Mouse (Mus musculus) liver (tissue): ENCODE results near the gene Adam19.
A peak's percentile ranks its signal among the peaks of the same experiment; 100 is the strongest.
"Not testable (repeated sequence)": the region's sequence is repeated elsewhere in the genome, so short reads cannot be mapped to it uniquely, and the experiment has no call there.

ENCODE experiments used
- DNase-seq: peaks from one replicate; pipeline ENCODE4 v3.0.0-alpha.2; 2020; ENCODE audit warnings: mixed read lengths

The Adam19 gene

GRCm38 (mm10) chr11:46143342-46143741, 87.5 kb downstream of the Adam19 start:
- DNase-seq: no peak

- no peak for DNase-seq
Measured at GRCm38 (mm10) chr11:46145163-46145875, 89.5 kb downstream of the Adam19 start.

- no peak for DNase-seq
Measured at GRCm38 (mm10) chr11:46146619-46147018, 90.8 kb downstream of the Adam19 start.

DNA sequence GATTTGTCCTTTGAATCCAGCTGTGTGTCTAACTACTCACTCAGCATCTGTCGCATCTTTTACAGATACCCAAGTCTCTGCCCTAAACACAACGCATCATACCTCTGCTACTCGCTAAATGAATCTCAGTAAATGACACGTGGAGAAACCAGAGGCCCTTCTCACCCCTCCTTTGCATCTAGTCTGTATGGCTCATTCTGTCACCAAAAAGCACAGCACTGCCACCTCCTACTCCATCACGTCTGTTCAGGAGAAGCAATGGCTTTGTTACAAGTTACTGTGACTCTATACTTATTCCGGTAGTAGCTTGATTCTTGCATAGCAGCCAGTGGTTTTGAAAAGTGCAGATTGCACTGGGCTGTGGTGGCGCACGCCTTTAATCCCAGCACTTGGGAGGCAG, 101.2 kb downstream of the Adam19 start:
- no peak for DNase-seq

DNA sequence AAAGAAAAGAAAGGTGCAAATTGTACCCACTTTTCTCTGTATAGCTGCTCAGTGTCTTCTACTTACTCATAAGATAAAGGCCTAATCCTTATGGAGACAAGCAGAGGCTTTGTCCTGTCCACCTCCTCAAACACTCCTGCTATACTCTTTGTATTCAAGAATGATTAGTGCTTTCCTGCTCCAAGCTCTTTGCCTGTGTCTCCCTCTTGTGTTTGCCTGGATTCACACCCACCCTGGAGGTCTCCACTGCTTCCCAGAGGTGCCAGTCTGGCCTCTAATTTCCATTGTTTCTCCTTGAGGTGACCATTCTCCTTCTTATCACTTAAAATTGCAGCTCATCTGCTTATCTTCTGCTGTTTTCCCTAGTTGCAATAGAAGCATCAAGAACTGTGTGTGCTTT, 101.7 kb downstream of the Adam19 start:
- no peak for DNase-seq

- peak; percentile 17 for DNase-seq
Measured at GRCm38 (mm10) chr11:46165866-46166585, 110.2 kb downstream of the Adam19 start, which contains the start of gene Nipal4. Nipal4 (minus strand) TSS chr11:46166508.

- no peak for DNase-seq
Measured at GRCm38 (mm10) chr11:46168506-46168905, 112.7 kb downstream of the Adam19 start.

DNA sequence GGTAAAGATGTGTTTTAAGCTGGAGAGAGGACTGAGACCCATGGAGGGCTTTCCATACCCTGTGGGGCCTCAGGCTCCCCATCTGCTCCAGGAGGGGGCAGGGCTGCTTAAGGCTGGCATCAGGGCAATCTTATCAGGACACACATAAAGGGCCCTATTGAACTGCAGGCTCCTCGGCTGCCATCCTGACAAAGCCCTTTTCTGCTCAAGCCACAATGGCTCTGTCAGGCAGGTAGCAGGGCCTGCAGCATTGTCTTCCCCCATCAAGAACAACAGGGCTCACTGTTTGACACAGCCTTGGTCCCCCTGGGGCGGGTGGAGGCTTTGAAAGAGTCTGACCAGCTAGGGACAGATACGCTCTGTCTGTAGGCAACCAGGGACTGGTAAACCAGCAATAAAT, 114.1 kb downstream of the Adam19 start:
- no peak for DNase-seq

DNA sequence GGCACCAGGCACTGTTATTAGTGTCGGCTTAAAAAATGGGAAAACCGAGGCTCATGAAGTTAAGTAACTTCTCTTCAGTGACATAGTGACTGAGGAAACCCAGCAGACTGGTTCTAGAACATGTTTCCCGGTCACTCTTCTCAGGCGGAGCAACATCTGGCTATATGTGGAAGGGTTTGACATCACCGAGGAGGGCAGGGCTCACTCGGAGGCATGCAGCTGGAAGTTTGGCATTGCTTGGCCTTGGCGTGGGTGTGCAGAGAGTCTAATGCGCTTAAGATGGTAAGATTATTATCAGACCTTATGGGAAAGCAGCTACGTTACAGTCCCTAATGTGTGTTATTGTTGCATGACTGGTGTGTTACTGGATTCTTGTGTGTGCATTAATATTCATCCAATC, 116.3 kb downstream of the Adam19 start:
- no peak for DNase-seq

- DNase-seq: no peak
Measured at GRCm38 (mm10) chr11:46176155-46176554, 120.4 kb downstream of the Adam19 start.

GRCm38 (mm10) chr11:46177246-46178043, 121.7 kb downstream of the Adam19 start:
- DNase-seq: no peak

GRCm38 (mm10) chr11:46182031-46182430, 126.2 kb downstream of the Adam19 start:
- not testable (repeated sequence) for DNase-seq

DNA sequence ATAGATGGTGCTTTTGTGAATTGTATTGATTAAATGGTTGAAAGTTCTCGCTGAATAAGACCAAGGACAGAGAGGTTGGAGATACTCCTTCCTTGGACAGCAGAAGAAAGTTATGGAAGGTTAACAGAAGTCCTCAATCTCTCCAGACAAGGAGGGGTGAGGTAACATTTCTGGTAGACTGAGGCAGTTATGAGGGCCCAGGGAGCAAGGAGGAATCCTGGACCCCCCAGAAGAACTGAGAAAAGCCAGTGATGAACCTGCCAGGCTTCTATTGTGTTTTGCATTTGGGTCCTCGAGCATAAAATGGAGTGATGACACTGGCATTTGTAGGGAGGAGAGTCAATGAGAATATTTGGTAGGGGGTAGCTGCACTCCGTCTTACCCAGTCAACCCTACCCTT, 129.2 kb downstream of the Adam19 start:
- DNase-seq: no peak

- DNase-seq: no peak
Measured at GRCm38 (mm10) chr11:46185486-46185885, 129.7 kb downstream of the Adam19 start.

- no peak for DNase-seq
Measured at GRCm38 (mm10) chr11:46188283-46188682, 132.5 kb downstream of the Adam19 start.

DNA sequence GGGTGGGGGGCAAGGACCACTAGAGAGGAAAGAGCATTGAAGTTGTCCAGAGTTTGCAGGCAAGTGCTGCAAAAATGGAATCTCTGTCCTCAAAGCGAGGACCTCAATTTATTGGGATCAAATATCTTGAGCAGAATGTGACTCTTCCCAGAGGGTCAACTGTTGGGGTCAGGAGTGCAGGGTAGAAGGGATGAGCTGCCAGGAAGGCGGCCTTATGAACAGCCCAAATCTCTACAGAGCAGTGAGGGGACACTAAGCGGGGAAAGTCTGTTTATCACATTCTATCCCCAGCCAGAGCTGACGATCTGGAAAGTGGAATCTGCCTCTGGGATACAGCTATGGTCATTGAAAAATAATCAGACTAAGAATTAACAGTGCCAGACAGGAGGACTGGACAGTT, 138.4 kb downstream of the Adam19 start:
- DNase-seq: no peak
